Mouse (Mus musculus) stomach, postnatal 0 days (tissue): Measurements from ENCODE around the gene Kdf1. TPM values are rescaled to one million over a fixed set of nuclear protein-coding genes. Genes with fewer than 3 reads are reported as not detected.

Source experiments
- ATAC-seq: fragments of 200-750 bp; cut with Nextera tagmentation; 2 replicates; pipeline ENCODE4 v1.8.0; 2017; ENCODE audit not compliant: low FRiP score, low TSS enrichment
- DNase-seq: peaks from one replicate; pipeline ENCODE4 v3.0.0-alpha.2; 2016; ENCODE audit warnings: low spot score
- H3K27ac ChIP-seq: fragments of 300-500 bp; sonication (generic); replicated peaks from 2 replicates; pipeline ENCODE4 v1.5.1; 2014; ENCODE audit warnings: mild to moderate bottlenecking, control low read depth
- H3K27me3 ChIP-seq: fragments of 300-500 bp; sonication (generic); 2 replicates; pipeline ENCODE4 v1.6.1; 2014; ENCODE audit warnings: low read length; ENCODE audit not compliant: control insufficient read depth, insufficient read depth
- H3K36me3 ChIP-seq: fragments of 300-500 bp; sonication (generic); 2 replicates; pipeline ENCODE4 v1.6.1; 2014; ENCODE audit warnings: low read length, mixed read lengths; ENCODE audit not compliant: control insufficient read depth, insufficient read depth
- H3K4me1 ChIP-seq: fragments of 300-500 bp; sonication (generic); replicated peaks from 2 replicates; pipeline ENCODE4 v1.6.1; 2014; ENCODE audit warnings: antibody characterized with exemption; ENCODE audit not compliant: control insufficient read depth, insufficient read depth
- H3K4me2 ChIP-seq: fragments of 300-500 bp; sonication (generic); replicated peaks from 2 replicates; pipeline ENCODE4 v1.6.1; 2014; ENCODE audit warnings: low read depth, mild to moderate bottlenecking, control low read depth, moderate library complexity
- H3K4me3 ChIP-seq: fragments of 300-500 bp; sonication (generic); 2 replicates; pipeline ENCODE4 v1.5.1; 2014; ENCODE audit warnings: low read depth, low read length, control low read depth
- H3K9ac ChIP-seq: fragments of 300-500 bp; sonication (generic); 2 replicates; pipeline ENCODE4 v1.6.1; 2014; ENCODE audit warnings: mild to moderate bottlenecking, low read length, control low read depth, mixed read lengths
- H3K9me3 ChIP-seq: fragments of 300-500 bp; sonication (generic); 2 replicates; pipeline ENCODE4 v1.6.1; 2016; ENCODE audit warnings: low read length; ENCODE audit not compliant: control insufficient read depth
- CTCF ChIP-seq: IDR thresholded peaks from 2 replicates; pipeline ENCODE4 v1.5.1; 2016; ENCODE audit warnings: antibody characterized with exemption, low read depth, mild to moderate bottlenecking, moderate library complexity
- EP300 ChIP-seq: optimal IDR thresholded peaks from 2 replicates; pipeline ENCODE3; 2016; ENCODE audit warnings: antibody characterized with exemption
- WGBS: fragments of 180-500 bp; shearing (Covaris S2); extraction: QIAGEN DNeasy Blood & Tissue Kit; methylation state at CpG from one replicate; pipeline ENCODE4 v1.1.7; 2014; 5-methylcytosine and 5-hydroxymethylcytosine counted together
- polyA plus RNA-seq: library from polyadenylated mRNA; unstranded; fragments of >200 nt; fragmentation: Nextera tagmentation; extraction: Ambion mirVana; gene quantifications from 2 replicates; pipeline ENCODE4 v1.2.1, GENCODE M21; 2015

Gene Kdf1
- polyA plus RNA-seq, 1 experiment from 2014 or later: 29.2 TPM

DNA sequence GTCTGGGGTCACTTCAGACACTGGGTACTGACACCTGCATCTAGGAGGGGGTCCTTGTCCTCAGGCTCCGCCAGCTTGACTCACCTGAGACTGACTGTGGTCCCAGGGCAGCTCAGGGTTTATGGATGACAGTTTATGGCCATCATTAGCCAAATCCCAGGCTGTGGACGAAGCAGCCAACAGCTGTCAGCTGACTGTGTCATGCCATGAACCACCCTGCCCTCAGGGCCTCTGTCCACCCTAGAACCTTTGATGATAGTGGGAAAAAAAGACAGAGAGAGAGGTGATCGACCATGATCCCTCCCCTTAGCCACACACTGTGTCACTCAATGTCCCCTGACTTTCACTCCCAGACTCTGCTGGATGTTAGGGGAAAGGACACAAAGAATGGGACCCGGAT is 42.9 kb downstream of the Kdf1 start:
- Histone ChIP-seq H3K4me2 (no peak overlapping the region), H3K9me3 (no peaks in the 10 kb centered on the region), H3K9ac (no peak overlapping the region), H3K4me1 (no peaks in the 10 kb centered on the region), H3K27ac (no peak overlapping the region), H3K27me3 (no peaks in the 10 kb centered on the region), H3K4me3 (no peak overlapping the region), H3K36me3 (no peaks in the 10 kb centered on the region)
- 66% methylated on average over 4 of the region's 4 CpGs for WGBS
- no peak for ATAC-seq
- DNase-seq: no peak
- no peak for TF ChIP-seq EP300
- TF ChIP-seq CTCF: no peak

DNA sequence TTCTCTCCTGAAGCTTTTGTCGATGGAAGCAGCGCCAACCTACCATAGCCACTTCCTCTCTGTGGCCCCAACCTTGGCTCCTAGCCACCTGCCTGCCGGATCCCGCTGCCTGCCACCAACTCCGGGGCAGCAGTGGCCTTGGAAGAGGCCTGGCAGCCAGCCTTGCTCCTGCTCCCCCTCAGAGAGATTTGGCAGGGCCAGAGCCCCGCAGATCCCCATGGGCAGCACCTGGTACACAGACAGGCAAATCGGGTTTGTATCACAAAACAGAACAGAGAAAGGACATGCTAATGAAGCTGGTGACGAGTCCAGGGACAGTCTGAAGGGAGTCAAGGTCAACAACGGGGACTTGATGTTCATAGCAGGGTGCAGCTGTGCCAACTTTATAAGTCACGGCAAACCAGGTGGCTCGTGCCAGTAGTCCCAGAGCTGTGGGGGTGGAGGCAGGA is 44.4 kb downstream of the Kdf1 start:
- ATAC-seq: no peak

DNA sequence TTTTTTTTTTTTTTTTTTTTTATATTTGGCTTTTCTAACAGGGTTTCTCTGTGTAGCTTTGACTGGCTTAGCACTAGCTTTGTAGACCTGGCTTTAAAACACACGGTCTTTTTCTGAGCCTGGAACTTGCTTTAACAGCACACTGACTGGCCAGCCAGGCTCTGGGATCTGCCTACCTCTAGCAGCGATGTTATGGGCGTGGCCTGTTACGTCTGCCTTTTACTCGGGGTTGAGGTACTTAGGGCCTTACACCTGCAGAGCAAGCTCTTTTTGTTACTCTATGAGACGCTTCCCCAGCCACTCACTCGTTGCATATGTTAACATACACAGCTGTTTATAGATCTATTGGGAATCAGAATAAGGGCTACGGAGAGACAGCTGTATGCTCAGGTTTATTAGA is 48.5 kb downstream of the Kdf1 start:
- Histone ChIP-seq H3K27me3 (no peaks in the 10 kb centered on the region), H3K36me3 (no peaks in the 10 kb centered on the region), H3K9ac (no peak overlapping the region), H3K4me2 (no peak overlapping the region), H3K4me3 (no peak overlapping the region), H3K4me1 (no peaks in the 10 kb centered on the region), H3K9me3 (no peaks in the 10 kb centered on the region), H3K27ac (no peak overlapping the region)
- ATAC-seq (no peak), DNase-seq (no peak)
- 17% methylated on average over 8 of the region's 8 CpGs for WGBS
- no peak for TF ChIP-seq EP300
- TF ChIP-seq CTCF: no peak

More for the DNA sequence above, 44.4 kb downstream of the Kdf1 start:
- H3K36me3 ChIP-seq: no peaks in the 10 kb centered on the region
- TF ChIP-seq EP300: no peak
- no peak for TF ChIP-seq CTCF
- H3K4me3 ChIP-seq: no peak overlapping the region
- no peak overlapping the region for H3K4me2 ChIP-seq
- no peak overlapping the region for H3K9ac ChIP-seq
- DNase-seq: no peak
- no peaks in the 10 kb centered on the region for H3K9me3 ChIP-seq
- H3K4me1 ChIP-seq: no peaks in the 10 kb centered on the region
- 75% methylated on average over 11 of the region's 11 CpGs for WGBS
- H3K27ac ChIP-seq: no peak overlapping the region
- no peaks in the 10 kb centered on the region for H3K27me3 ChIP-seq

DNA sequence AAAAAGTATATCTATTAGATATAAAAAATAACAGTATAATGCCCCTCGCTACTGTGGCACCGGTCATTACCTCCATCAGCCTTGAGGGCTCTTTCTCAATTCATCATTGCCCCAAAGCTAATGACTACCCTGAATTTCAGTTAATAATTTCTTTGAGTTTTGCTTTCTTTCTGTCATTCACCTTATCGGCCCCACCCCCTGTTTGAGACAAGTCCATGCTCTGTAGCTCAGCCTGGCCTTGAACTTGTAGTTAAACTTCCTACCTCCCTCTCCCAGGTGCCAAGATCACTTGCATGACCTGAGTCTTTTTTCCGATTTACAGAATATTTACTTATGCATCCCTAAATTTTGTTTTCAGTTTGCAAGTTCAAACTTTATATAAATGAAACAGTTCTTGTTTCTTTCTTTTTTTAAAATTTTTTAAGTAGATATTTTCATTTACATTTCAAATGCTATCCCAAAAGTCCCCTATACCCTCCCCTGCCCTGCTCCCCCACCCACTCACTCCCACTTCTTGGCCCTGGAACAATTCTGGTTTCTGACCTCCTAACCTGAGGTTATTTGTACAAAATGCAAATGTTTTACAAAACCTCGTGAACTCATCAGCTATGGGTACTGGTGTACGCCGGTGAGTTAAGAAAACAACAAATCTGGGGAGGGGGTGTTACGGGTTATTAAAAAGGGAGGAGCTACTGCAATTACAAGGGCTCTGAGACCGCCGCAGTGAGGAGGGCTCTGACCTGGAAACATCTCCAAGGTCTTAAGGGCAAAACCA is 50.7 kb downstream of the Kdf1 start:
- no peaks in the 10 kb centered on the region for H3K27me3 ChIP-seq
- H3K4me3 ChIP-seq: no peak overlapping the region
- ATAC-seq: no peak
- H3K4me1 ChIP-seq: no peaks in the 10 kb centered on the region; the same call in 1 of the 2 replicates
- 0 out of 2 replicates have a peak overlapping the region, but pooled peaks have one; percentile 18 for H3K27ac ChIP-seq
- no peak for TF ChIP-seq CTCF
- no peak for TF ChIP-seq EP300
- H3K9ac ChIP-seq: no peak overlapping the region
- WGBS: 78% methylated on average over 10 of the region's 10 CpGs
- H3K4me2 ChIP-seq: 0 out of 2 replicates have a peak overlapping the region, but pooled peaks have one; percentile 14
- DNase-seq: no peak
- H3K9me3 ChIP-seq: no peaks in the 10 kb centered on the region
- no peaks in the 10 kb centered on the region for H3K36me3 ChIP-seq

DNA sequence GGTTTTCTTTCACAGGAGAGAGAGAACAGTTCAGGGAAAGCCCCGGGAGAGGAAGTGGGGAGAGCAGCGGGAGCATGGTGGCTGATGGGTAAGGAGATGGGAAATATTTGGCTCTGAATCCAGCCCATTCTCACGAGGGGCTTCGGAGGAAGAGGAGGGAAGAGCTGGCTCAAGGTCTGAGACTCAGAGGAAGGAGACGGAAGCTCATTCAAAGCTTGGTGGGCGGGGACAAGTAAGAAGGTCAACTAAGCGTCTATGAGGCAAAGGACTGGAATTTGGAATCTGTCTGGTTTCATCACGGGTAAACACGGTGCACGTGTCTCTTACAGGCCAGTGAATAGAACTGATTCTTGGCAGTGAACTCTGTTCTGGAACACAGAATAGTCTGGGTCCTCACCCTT is 51.3 kb downstream of the Kdf1 start:
- Histone ChIP-seq H3K4me3 (no peak overlapping the region), H3K9me3 (no peaks in the 10 kb centered on the region), H3K27ac (0 out of 2 replicates have a peak overlapping the region, but pooled peaks have one; percentile 18), H3K4me1 (no peaks in the 10 kb centered on the region; the same call in 1 of the 2 replicates), H3K9ac (no peak overlapping the region), H3K4me2 (0 out of 2 replicates have a peak overlapping the region, but pooled peaks have one; percentile 14), H3K27me3 (no peaks in the 10 kb centered on the region), H3K36me3 (no peaks in the 10 kb centered on the region)
- TF ChIP-seq EP300: no peak
- TF ChIP-seq CTCF: no peak
- ATAC-seq (peak; percentile 63), DNase-seq (peak; percentile 41)
- WGBS: 38% methylated on average over 10 of the region's 10 CpGs
